Mouse (Mus musculus): ENCODE measurements at regions not wholly inside any gene's neighbourhood (a gene's known extent, or its start where the extent isn't known, plus 50 kb on each side); places are given as distances from the start of the nearest gene placed in this dataset.

GRCm38 (mm10) chr16:49278478-49278877 is 221.2 kb downstream of the Myh15 start:
- peak; percentile 67 for DNase-seq (ENCODE audit: low read depth)

DNA sequence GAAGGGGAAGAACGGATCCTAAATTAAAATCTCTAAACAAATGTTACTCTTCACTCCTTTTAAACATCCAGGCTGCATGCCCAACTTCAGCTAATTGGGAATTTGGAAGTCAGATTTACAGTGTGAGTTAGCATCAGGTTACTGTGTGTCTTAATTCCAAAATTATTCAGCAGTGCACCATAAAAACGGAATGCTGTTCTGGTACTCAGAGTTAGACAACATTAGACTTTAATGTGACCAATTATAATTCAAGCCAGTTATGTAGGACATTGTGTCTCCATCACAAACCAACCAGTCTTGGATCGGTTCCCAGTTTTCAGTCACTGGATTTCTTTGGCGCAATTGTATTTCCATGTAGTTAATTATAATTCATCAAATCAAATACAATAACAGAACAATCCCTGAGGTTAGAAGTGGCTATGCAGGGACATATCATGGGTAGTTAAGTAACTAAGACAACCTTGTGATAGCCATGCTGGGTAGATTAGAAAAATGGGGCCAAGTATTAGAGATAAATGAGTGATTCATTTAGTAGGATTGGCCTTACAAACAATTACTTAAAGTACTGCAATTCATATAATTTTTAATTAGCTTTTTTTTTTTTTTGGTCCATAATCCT is 230.9 kb downstream of the Myh15 start:
- no peak for DNase-seq (ENCODE audit: low read depth)

DNA sequence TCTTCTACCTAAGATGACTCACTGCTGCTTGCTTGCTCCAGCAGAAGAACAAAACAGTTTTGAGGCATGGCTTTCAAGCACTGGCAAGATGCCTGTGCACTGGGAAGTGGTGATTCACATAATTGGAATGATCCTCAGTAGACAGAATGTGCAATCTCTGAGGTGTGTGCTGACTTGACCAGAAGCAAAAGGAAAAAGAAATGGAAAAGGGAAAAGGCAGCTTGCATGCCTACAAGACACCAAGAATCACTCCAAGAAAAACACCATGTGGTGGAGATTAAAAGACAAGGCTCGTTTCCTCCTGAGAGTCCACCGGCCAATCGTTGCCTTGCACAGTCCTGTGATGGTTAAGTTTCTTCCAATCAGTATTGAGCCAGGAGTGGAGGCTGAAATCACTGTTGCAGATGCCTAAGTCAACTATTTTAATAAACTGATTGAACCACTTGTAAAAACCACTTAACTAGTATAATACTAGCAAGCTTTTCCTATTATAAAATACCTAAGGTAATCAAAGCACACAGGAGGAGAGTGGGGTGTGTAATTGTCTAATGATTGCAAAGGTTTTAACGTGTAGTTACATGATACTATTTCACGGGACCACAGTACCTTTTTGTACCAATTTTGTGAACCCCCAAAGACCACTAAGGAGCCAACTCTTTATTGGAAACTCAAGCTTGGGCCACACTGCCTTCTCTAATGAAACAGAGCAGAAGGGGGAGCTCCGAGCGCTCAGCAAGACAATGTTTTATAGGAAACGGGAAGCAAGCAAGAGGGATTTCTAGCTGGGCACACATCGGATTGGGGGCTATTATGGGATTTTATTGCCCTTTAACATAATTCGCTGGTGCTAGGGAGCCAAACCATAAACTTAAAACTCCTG is 232.2 kb downstream of the Myh15 start:
- DNase-seq (ENCODE audit: low read depth), result no peak

- no peak for DNase-seq (ENCODE audit: low read depth)
Observed at GRCm38 (mm10) chr16:49303612-49304307, 246.5 kb downstream of the Myh15 start.

- no peak for DNase-seq (ENCODE audit: low read depth)
Observed at GRCm38 (mm10) chr16:49304354-49304753, 247.1 kb downstream of the Myh15 start.

DNA sequence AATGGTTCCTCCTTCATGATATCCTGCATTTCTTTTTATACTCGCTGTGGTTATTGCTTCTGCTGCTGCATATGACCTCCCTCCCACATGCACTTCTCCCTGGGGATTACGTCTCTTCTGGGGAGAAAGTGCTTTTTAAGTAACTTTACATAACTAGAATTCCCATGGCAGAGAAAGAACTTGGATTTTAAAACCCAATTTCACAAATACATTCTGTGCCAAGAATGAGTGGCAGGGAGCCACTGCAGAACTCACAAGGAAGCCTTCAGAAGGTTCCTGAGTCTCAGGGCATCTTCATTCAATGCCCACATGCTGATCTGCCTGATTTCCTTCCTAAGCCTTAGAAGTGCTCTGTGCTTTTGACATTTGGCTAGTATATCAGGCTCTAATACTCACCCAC is 259.8 kb downstream of the Myh15 start:
- DNase-seq (ENCODE audit: low read depth), result no peak

DNA sequence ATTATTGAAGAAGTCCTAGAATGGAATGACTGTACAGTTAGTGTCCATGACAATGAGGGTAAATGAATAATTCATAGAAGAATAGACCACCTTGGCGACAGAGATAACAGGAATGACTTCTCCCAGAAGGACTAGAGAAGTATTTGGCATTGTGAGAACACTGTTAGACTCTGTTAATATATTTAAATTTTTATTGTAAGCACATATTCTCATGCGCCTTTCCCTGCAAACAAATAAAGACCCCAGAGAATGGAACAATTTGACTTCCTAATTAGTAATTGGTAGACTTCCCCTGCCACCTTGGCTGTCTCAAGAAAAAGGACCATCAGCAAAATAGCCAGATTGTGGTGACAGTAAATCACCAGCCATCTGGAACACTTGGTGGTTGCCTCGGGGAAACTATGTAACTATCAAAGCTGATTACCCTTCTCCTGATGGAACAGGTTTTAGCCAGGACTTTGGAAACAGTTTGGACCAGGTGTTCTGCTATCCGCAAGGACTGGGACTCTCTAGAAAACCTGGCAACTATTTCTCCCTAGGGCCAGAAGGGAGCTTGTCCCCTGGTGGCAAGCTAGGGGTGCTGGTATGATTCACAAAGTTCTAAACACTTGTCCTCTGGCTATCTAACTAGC is 261.9 kb downstream of the Myh15 start:
- DNase-seq (ENCODE audit: low read depth), result no peak

DNA sequence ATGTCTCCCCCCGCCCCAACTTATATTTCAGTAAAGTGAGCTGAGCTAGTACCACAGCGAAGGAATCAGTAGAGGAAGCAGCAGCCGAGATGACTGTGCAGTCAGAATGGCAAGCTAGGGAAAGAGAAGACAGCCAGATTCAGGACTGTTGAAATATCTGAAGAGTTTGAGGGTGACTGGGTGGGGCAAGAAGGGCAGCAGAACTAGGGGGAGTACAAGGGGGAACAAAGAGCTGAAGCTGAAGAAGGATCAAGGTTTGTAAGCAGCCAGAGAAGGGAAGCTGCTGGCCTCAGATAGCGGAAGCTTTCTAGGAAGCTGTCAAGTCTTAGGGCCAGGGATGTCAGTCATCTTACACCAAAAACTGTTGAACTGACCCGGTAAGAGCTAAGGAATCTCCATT is 262.5 kb downstream of the Myh15 start:
- no peak for DNase-seq (ENCODE audit: low read depth)

DNA sequence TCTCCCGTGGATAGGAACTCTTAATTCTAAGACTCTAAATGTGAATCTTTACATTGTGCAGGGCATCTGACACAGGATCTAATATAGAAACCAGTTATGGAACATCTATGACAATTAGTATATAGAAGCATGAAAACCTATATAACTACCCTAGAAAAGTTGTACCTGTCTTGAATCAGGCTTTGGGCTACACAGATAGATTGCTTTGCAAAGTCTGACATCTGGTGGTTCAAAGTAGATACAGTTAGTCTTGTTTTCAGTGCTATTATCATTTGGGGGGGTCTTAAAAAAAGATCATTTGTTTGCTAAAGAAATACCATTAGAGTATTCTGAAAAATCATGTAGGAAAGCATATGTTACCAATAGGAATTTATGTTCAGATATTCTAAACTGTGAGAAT is 264.7 kb downstream of the Myh15 start:
- no peak for DNase-seq (ENCODE audit: low read depth)

DNA sequence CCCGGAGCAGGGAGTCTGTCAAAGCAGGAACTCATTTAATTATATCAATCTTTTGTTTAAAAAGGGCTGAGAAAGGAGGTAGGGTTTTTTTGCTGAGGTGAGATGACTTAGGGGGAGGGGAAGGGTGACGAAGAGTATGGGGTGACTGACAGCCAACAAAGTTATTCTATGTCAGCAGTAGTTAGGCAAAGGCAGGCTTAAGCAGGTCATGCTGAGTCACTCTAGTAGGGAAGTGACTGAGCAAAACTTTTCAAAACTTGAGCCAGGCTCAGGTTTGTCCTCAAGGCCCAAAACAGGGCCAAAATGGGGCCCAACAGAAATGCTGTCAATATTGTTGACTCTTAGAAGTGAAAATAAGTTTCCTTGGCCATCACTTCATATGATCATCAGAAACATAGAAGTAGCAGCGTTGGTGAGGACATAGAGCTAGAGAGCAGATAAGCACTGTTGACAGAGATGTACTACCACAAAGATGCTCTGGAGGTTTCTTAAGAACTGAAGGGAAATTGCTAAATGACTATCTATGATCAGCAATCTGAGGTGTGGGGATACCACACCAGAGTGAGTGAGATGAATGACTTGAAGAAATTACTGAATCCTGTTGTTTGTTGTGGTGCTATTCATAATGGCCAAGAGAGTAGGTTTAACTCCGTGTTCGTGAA is 273.6 kb downstream of the Myh15 start:
- no peak for DNase-seq (ENCODE audit: low read depth)

DNA sequence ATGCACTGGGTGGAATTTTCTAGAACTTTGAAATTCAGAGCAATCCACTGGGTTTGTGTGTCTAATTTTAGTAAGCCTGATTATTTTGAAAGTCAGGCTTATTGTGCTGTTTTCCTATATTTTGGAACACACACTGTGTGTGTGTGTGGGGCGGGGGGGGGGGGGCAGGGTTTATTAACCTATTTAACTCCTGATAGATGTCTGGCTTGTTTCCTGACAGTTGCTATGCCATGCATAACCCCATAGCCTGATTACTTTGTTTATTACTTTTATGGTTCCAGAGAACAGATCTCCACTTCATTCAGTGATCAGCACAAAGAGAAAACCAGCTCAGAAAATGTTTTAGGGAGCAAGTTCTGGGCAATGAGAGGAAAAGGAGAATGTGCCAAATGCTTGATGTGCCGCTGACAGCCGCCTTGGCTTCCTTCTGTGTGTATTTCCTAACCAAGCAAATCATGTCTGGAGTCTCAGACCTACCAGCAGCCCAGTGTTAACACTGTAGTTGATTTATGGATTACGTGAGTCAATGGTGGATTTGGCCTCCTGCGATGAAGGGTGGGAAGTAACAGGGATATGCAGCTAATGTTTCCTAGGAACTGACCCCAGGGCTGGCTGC is 274.9 kb downstream of the Myh15 start:
- DNase-seq (ENCODE audit: low read depth), result no peak

- DNase-seq (ENCODE audit: low read depth), result no peak
Observed at GRCm38 (mm10) chr16:49335916-49336315, 278.6 kb downstream of the Myh15 start.

- no peak for DNase-seq (ENCODE audit: low read depth)
Observed at GRCm38 (mm10) chr16:49337948-49338347, 280.7 kb downstream of the Myh15 start.

GRCm38 (mm10) chr16:49358404-49358803 is 301.1 kb downstream of the Myh15 start:
- no peak for DNase-seq (ENCODE audit: low read depth)

- no peak for DNase-seq (ENCODE audit: low read depth)
Observed at GRCm38 (mm10) chr16:49361731-49362130, 304.4 kb downstream of the Myh15 start.

- no peak for DNase-seq (ENCODE audit: low read depth)
Observed at GRCm38 (mm10) chr16:49369450-49369849, 312.2 kb downstream of the Myh15 start.

- DNase-seq (ENCODE audit: low read depth), result no peak
Observed at GRCm38 (mm10) chr16:49375108-49375507, 317.8 kb downstream of the Myh15 start.

DNA sequence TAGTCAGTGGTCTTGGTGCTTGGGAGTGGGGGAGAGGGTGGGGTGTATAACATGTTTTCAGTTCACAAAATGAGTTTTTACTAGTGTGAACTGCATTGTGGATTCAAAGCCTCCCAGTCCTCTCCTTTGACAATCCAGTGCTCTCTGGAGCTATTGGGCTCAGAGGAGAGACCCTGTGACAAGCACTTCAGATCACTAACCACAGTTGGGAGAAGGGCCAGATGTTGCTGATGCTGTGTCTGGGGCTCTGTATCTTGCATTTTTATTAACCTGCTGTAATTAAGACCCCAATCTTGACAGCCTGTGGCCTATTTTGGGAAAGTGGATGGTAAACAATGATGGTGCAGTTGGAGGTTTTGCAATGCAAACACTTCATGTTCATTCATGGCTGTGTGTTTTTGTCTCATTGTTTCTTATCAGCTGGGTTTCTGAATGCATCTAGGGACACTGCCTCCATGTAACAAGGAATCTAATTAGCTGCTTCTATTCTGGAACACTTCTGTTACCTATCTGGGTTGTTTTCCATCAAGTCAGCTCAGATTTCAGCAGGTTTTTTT is 320.0 kb upstream of the Ift57 start:
- DNase-seq (ENCODE audit: low read depth), result no peak

DNA sequence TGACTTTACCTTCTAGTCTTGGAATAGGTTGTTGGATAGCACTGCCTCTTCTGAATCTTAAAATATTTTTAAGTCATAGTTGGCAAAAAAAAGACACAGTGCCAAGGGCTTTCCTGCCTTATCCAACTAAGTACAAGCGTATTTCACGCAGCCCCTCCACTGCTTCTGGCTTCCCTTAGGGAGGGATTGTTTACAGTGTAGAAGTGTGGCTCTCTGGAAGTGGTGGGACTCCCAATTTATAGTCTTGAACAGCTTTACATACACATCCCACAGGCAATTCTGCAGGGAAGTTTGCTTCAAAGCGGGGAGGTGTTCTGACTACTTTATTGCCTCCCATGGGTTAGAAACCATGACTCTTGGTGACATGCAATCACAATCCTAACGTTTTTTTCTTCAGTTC is 310.9 kb upstream of the Ift57 start:
- no peak for DNase-seq (ENCODE audit: low read depth)

DNA sequence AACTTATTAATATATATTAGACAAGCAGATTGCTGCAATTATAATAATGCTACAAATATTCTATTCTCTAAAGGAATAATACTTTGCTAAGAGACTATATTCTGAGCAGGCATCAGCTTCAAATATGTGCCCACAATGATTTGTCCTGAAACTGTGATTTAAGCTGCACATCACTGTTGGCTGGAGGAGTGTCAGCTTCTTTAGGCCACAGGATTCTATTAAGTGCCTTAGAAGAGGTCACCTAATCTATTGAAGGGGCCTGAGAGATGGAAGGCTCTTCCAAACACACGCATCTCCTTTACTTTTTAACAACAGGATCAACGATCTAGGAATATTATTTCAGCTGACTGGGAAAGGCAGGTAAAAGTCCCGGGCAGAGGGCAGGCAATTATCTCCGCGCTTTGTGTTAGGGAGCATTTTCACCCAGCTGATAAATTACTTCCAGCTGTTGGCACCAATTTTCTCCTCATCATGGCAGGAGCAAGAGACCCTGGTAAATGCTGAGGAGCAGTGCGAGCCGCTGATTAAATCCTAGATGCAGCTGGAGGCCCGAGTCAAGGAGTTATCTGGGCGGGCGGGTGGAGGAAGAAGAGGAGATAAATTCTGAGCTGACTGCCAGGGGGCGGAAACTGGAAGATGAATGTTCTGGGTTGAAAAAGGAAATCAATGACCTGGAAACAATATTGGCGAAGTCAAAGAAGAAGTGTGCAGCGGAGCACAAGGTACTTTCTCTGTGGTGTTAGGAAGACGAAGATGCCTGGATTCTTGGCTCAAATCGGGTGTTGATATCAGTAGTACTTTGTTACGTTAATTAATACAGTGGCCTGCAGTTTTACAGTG is 290.9 kb upstream of the Ift57 start:
- no peak for DNase-seq (ENCODE audit: low read depth)

Data from naive thymus-derived CD4-positive, alpha-beta T cell, adult 2 months (primary cell).